Mouse (Mus musculus): ENCODE measurements around the gene Kcna2.

The Kcna2 gene

GRCm38 (mm10) chr3:107103041-107103440 is 2.1 kb downstream of the Kcna2 start:
- peak; percentile 33 to 43 for DNase-seq

DNA sequence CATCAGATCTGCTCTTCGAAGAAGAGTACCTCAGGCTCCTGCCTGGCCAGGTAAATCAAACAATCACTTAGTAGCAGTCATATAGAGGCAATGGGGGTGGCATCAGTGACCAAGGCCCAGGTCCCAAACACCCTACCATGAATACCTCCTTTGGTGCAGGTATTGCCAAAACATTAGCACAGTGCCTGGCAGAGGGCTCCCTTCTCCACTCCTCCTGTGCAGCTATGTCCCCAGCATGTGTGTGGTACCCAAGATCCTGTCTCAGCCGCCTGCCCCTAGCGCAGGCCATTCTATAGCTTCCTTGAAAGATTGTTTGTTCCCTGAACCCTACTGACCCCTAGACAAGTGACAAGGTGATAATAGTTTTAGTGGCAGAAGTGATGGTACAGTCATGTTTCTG is 2.5 kb downstream of the Kcna2 start:
- DNase-seq = no peak

DNA sequence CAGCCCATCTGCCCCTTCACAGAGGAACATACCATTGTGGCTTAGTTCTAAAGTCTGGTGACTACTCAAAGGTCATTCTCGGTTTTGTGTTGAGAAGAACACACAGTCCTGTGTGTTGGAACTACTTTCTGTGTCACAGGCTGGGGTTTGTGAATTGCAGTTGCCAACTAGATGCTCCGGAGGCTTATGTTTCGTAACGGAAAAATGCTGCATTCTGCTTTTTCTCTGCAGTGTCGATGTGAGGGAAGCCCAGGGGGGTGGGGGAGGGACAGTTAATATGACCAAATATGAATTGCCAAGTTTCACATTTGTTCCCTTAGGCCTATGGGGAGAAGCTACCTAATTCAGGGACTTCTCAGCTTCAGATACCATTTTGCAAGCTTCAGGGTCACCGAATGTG is 5.0 kb downstream of the Kcna2 start:
- no peak for DNase-seq

GRCm38 (mm10) chr3:107112498-107112897 is 11.6 kb downstream of the Kcna2 start:
- no peak for DNase-seq

GRCm38 (mm10) chr3:107112932-107113659 is 12.2 kb downstream of the Kcna2 start:
- no peak for DNase-seq

DNA sequence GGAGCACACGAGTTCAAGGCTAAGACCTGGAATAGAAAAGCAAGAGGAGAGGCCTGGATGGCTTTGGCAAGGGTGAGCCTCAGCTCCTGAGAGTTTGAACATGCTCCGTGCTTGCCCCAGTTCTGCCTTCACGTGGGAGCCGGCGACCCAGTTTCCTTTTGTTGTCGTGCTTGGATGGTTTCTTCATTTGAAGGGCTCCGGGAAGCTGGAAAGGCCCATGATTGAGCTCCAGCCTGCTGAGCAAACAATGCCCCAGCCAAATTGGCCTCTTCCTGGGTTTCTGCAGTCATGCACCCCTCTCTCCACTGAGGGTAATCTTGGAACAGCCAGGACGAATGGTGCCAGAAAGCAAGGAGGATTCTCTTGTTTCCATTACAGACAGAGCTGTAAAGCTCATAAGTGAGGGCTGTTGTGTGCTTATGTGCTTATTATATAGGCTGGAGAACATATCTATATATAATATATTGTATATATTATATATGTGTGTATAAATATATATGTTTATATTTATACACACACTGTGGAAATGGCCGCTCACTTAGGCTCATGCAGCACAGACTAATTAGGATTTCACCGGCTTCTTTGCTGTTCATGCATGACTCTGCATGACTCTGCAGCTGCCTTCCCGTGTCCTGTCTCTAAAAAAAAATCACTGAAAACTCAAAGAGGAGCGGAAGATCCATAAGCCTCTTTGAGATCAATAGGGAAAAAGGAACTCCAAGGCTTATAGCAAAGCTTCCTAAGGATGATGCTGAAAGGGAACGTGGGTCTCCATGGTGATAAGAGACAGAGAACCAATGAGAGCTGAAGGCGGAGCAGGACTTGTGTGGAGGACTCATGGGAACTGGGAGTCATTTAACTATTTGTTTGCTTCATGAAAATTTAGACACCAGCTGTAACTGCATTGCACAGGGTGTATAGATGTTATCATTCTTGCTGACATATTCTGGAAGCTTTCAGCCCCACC is 13.1 kb downstream of the Kcna2 start:
- DNase-seq = peak; percentile 83 to 90

DNA sequence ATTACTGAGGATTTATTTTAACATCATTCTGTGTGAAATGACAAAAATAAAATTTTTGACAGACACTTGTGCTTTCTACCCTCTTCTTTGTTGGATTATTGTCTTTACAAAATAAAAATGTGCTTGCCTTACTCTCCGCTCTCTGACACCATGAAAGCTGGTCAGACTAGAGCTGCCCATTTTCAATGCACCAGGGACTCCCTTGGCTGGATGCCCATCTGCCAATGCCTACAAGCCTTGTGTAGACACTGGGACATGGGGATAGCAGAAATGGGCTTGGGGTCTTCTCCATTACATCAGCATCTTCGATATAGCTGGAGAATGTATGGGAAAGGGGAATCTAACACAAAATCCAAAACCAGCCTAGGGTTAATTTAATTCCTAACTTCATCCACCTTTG is 14.0 kb downstream of the Kcna2 start:
- DNase-seq = peak; percentile 66 to 79

GRCm38 (mm10) chr3:107115746-107116145 is 14.8 kb downstream of the Kcna2 start:
- DNase-seq = no peak

DNA sequence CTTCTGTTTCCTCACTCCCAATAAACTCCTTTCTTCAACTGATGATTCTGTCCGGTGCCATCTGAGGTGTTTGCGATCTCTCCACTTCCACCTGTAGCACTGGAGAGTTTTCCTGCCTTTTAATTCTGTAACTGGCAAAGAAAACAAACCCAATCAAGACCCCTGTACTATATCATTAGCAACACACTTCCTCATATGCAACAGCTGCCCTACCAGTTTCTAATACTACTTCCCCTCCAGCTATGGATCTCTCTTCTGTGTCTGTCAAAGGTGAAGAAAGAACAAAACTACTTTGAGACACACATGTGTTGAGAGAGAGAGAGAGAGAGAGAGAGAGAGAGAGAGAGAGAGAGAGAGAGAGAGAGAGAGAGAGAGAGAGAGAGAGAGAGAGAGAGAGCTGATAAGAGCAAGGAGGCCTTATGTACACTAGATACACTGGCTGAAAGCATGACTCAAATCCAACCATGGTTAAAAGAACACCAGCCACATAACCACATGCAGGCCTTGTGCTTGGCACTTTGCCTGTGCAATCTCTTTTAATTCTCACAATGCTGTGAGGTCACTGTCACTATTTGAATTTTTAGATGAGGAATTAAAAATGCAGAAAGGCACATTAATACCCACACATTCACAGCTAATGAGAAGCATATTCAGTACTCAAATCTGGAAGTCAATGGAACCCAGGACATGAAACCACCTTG is 19.1 kb downstream of the Kcna2 start:
- DNase-seq = peak in 1 of 2 experiments; percentile 9

DNA sequence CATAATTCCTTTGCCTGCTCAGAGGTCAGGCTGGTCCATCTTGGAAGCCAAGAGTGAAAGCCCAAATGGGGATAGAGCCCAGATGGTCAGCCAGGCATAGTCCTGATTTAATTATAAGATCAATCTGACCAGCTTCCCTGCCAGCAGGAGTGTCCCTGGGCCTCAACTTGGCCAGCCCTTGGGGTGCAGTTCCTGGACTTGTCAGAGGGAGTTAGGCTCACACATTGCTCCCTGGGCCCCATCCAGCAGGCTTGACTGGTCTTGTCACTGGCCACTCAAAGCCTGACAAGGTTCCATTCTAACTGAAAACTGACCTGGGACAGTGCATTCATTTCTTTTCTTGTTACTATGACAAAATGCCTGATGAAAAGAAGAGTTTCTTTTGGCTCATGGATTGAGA is 21.4 kb downstream of the Kcna2 start:
- DNase-seq = peak; percentile 74 to 79

DNA sequence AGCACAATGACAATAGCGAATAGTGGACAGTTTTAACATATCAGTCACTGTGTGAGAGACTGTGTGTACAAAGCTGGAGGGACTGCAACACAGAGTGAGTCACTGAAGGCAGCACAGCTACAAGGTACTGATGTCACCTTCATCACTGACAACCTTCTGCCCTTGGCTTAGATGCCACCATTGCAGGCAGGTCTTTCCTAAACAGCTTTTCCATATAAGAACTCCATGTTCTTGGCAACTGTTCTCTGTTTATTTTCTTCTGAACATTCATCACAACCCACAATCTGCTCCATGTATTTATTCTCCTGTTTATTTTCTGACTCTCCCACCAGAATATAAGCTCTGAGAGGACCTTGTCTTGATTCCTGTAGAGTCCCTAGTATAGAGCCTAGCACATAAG is 26.7 kb downstream of the Kcna2 start:
- DNase-seq = no peak

DNA sequence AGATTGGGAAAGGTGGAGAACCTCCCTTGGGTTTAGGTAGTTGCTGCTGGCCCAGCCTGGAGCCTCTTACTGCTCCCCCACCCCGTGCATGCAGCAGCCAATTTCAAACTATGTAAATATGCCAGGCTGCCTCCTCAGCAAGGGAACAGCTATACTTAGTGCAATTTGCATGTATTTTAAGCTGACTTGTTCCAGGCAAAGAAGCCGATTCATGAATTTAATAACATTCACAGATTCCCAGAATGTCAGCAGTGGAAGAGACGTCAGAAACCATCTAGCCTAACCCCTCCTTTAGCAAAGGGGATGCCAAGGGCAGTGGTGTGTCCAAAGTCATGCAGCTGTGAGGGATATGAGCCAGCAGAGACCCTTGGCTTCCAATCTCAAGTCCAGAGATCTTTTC is 27.5 kb downstream of the Kcna2 start:
- DNase-seq = peak in 1 of 2 experiments; percentile 14

- DNase-seq = no peak
Observed at GRCm38 (mm10) chr3:107129251-107129650, 28.3 kb downstream of the Kcna2 start.

- peak; percentile 67 to 78 for DNase-seq
Observed at GRCm38 (mm10) chr3:107130661-107131326, 29.8 kb downstream of the Kcna2 start.

DNA sequence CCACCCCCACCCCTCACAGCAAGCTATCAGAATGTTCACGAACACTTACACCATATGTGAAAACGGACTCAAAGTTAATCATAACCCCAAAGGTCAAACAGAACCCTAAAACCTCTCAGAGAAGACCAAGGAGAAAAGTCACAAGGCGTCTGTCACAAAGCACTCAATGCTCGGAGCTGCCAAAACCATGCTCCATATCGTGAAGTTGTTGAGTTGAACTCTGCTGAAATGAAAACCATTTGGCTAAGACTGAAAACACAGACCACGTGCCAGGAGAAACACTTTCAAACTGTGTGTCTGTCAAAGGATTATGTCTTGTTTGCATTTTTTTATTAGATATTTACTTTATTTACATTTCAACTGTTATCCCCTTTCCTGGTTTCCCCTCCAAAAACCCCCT is 30.9 kb downstream of the Kcna2 start:
- no peak for DNase-seq

DNA sequence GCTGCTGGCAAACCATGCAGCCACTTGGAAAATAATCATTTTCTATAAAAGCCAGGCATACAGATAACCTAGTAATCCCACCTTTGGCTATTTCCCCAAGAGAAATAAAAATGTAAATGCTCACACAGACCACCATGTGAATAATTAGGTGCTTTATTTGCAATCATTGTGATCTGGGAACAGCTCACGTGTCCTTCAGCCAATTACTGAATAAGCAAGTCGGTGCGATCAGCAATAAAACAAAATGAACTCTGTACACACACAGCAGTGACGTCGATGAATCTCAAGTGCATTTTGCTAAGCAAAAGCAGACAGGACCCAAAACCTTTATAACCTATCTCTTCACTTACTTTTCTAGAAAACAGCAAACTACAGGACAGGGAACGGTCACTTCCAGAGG is 31.7 kb downstream of the Kcna2 start:
- no peak for DNase-seq

DNA sequence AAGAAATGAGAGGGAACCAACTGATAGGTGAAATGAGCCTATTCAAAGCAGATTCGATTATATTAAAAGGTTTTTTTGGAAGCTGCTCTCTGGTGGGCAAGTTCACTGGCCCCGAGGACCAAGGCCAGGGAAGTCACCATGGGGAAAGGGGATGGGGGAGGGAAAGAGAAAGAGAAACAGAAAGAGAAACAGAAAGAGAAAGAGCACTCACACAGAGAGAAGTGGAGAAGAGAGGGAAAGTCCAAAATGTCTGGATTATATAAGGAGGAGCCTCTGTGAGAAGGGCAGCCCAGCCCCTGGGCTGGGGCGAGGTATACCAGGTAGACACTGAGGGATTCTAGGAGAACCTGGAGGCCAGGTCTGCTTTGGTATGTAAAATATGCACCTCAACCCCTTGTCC is 33.5 kb downstream of the Kcna2 start:
- no peak for DNase-seq

DNA sequence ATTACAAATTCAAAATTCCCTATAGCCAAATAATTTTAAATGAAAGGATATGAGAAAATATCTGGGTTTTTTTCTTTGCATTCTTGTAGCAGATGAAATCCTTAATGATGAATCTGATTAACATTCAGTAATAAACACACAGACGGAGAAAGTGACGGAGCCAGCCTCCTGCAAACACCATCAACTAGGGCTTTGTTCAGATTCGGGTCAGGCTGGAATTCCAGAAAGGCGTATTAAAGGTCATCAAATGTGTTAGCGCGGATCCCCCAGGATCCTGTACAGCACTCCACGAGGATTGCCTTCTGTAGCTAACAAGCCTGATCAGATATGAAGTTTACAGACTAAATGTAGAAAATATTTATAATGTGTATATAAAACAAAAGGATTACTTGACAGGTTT is 46.2 kb downstream of the Kcna2 start:
- DNase-seq = no peak

DNA sequence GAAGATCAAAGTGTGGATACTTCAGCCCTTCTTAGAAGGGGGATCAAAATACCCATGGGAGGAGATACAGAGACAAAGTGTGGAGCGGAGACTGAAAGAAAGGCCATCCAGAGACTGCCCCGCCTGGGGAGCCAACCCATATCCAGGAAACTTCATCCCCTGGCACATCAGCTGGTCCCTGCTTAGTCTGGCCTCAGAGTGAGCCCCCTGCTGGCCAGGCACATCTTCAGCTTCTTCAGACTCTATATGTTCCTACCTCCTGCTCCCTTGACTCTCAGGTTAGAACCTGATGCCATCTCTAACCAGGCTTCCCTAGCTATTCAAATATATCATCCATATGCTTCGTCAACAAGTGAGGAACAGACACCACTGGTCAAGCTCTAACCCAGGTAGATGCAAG is 48.1 kb downstream of the Kcna2 start:
- no peak for DNase-seq

- no peak for DNase-seq
Observed at GRCm38 (mm10) chr3:107150469-107150868, 49.5 kb downstream of the Kcna2 start.

DNA sequence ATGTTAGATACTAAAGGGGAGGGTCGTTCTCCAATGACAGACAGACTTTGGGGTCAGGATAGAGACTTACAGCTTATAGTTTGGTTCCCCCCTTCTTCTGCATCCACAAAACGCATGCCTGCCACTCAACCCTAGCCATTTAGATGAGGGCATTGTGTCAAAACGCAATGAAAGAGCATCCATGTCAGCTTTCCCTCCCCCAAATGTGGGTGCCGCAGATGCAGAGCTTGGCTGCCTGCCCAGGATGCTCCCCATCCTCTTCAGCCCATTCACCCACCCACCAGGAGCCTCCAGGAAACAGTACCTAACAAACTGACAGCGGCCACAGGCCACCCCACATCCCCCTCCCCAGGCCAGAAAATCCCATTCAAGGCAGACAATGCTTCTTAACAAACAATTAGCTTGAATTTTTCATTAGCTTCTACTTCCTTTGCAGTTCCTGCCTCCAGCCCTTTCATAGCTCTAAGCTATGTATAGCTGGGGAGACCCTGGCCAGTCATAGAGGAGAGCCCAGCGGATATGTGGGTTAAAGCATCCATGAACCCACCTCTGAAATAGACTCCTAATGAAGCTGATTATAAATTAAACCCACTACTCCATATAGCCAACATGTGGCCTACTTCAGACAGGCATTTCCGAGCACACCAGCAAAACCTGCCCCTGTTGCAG is 50.1 kb downstream of the Kcna2 start:
- DNase-seq = no peak
